Mouse (Mus musculus): ENCODE data around the gene Gm20661.

Gene Gm20661

DNA sequence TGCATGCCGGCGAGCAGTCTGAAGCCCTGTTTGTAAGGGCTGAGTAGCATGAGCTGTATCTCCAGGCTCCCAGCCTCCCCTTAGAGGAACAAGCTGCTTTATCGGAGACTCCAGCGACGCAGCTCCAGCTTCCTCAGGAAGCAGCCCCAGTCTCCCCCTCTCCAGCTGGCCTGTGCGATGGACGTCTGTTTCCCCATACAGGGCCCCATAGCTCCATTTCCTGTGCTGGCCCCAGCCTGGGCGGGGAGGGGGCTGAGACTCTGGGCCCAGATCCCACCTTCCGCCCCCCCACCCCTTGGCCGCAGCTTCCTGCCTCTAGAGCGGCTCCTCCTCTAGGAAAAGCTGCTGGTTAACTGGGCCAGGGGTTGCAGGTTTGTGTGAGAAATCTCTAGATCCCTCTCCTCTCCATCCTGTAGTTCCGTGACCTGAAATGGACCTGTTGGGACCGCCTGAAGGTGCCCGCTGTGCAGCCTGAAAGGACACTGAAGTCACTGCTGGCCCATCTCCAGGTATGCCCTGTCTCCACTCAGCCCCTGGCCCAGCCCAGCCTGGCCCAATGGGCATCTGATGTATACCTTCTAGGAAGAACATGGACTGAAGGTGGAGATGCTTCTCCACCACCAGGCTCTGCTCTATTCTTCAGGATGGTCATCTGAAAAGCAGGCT lies at the start of gene Gm20661:
Gm20661 (plus strand) TSS at position 378 of the 666 bp plus-strand sequence.
- no peak for DNase-seq (ENCODE audit: low spot score)

DNA sequence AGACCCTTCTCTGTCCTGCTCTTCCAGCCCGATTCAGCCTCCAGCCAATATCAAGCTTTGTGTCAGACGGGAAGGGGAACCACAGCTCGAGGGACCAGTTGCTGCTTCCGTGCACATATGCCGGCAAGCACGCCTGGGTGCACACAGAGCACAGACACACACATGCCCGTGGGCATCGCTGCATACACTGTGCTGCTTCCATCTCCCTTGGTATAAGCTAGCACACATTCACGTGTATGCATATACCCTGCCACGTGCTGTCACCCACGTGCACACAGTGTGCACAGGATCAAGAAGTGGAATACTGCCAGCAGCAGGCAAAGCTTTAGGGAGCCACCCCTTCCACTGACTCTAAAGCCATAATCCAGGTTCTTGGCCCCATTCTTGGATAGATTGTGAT lies 48.7 kb upstream of the Gm20661 start:
- peak; percentile 51 for DNase-seq (ENCODE audit: low spot score)

DNA sequence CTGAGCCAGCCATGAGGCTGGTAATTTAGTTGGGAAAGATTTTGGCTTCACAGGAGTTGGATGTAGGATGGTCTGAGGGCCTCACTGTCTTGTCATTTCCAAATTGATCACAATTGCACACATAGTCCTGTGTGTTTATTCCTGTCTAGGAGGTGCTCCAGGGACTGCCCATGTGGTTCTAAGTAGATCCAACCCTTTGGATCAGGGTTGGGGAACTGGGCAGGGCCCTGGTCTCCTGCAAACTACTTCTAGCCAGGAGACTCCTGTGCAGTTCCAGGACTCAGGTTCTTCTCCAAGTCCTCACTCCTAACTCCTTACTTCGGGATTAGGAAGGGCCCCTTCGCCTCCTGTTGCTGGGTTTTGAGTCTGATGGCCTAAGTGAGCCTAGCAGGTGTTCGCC lies 47.5 kb upstream of the Gm20661 start, which contains the start of gene Camkv:
Camkv (plus strand) TSS at position 301 of the 400 bp plus-strand sequence.
- no peak for DNase-seq (ENCODE audit: low spot score)

DNA sequence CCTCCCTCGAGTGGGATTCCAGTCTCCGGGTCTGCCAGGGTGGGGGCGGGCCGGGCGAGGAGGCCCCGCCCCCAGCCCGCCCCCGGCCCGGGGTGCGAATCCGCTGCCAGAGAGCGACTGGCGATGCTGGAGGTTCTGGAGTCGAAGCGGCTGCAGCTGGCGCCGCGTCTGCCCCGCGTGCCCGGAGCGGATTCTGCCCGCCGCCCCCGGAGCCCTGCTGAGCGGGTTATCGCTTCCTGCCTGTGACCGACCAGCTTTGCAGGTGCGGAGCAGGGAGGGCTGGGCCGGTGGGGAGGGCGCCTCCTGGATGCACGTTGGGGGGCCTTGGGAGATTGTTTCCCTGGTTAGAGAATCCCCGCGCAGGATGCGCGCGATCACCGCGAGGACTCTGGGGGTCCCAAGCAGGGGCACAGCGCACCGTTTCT lies 47.1 kb upstream of the Gm20661 start:
- no peak for DNase-seq (ENCODE audit: low spot score)

DNA sequence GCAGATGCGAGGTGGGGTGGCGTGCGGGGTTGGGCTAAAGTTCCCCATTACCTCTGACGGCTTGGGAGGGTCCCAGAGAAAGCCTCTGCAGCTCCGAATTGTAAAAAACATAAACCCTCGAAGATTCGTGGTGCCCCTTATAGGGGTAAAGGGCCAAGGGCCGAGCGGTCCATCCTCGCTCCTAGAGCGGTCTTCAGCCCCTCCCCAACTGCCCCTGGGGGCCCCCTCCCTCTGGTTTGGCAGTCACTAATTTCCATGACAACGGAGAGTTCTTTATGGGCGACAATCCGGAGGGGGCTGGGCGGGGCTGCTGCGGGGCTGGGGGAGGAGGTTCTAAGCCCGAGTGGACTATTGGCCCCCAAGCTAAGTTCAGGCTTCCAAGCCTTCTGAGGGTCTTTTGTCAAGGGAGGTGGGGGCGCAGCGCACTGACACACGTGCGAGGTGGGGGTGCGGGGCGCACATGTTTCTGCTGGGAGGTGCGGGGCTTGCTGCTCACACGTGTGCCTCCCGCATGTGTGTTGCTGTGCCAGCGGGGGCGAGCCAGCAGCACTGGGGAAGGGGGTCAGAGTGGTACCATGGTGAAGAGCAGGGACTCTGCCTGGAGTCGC lies 46.5 kb upstream of the Gm20661 start:
- peak; percentile 54 for DNase-seq (ENCODE audit: low spot score)

DNA sequence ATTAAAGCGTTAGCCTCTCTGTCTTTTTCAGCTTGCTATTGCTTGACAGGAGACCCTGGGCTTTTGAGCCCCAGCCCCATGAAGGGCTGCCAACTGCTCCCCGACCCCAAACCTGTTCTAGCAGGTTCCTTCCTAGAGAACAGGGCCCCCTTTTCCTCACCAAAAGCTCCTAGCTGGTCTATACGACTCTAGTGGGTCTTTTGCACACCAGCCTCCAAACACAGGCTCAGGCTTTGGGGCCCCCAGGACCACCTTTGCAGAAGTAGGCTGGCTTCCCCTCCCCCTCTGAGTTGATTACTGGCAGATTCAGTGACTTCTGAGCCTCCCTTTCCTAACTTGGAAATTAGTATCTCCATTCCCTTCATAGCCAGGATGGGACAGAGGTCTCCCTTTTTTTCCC lies 46.0 kb upstream of the Gm20661 start:
- DNase-seq (ENCODE audit: low spot score), result no peak

DNA sequence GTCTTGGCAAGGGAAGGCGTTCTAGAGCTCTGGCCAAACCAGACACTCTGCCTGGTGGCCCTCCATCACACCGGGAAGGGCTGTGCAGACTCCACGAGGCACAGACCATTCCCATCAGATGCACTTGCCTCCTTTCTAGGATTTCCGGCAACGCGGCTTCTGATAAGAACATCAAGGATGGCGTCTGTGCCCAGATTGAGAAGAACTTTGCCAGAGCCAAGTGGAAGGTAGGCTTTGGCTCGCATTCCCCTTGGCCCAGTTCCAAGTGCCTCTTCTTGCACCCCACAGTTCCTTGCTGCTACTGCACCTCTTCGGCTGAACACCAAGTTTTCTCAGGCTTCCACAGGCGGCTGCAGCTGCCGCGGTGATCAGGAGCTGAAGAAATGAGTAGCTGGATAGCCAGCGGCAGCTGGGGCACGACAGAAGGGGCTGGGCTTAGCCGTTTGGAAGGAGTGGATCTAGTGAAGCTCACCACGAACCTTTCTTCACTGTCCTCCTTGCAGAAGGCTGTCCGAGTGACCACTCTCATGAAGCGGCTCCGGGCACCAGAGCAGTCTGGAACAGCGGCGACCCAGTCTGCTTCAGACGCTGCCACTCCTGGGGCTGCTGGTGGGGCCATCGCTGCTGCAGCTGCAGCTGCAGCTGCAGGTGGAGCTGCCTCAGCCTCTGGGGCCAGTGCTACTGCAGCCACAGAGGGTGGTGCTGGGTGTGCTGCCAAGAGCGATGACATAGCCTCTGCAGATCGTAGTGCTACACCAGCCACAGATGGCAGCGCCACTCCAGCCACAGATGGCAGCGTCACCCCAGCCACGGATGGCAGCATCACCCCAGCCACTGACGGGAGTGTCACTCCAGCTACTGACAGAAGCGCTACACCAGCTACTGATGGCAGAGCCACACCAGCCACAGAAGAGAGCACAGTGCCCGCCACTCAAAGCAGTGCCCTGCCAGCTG lies 35.3 kb upstream of the Gm20661 start:
- no peak for DNase-seq (ENCODE audit: low spot score)

DNA sequence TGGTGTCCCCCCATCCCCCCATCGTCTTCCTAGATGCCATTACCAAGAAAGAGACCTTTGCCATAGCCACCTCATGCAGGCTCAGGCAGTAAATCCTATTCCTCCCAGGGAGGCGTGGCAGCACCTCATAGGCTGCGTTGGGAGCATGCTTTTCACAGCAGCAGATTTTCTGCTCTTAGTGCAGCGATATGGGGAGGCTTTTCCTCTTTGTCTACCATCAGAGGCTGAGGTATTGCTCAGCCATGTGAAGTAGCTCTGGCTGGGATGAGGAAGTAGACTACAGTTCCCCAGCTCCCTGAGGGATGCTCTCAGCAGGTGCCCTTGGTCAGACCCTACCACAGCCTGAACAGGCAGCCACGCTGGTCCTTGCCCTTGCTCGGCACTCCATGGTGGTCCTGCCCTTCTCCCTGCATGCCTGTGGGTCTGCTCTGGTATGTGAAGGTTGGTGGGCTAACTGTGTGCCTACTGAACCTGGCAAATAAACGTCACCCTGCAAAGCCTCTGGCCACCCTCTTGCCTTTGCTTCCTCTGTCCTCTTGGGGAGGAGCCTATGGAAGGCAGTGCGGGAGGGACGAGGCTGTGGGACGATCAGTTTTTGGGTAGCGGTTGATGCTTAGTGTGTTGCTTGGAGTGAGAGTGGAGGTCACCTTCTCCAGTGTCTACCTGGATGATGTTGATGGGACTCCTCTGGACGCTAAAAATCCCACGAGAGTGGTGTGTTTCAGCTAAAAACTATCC lies 33.5 kb upstream of the Gm20661 start:
- DNase-seq (ENCODE audit: low spot score), result no peak

DNA sequence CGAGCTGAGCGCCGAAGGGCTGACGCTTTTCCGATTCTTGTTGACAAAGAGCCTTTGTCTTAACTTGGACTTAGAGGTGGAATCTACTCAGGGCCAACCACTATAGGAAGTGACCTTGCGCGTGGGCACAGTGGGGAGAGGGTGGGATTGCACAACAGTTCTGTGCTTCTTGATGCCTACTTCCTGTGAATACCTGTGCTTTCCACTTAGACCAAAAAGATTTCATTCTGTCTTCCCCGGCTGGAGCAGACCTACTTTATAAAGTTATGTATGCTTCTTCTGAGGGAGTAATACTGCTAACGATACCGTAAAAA lies 33.0 kb upstream of the Gm20661 start, which contains the start of gene Traip:
Traip (plus strand) TSS at position 215 of the 314 bp plus-strand sequence.
- DNase-seq (ENCODE audit: low spot score), result no peak

DNA sequence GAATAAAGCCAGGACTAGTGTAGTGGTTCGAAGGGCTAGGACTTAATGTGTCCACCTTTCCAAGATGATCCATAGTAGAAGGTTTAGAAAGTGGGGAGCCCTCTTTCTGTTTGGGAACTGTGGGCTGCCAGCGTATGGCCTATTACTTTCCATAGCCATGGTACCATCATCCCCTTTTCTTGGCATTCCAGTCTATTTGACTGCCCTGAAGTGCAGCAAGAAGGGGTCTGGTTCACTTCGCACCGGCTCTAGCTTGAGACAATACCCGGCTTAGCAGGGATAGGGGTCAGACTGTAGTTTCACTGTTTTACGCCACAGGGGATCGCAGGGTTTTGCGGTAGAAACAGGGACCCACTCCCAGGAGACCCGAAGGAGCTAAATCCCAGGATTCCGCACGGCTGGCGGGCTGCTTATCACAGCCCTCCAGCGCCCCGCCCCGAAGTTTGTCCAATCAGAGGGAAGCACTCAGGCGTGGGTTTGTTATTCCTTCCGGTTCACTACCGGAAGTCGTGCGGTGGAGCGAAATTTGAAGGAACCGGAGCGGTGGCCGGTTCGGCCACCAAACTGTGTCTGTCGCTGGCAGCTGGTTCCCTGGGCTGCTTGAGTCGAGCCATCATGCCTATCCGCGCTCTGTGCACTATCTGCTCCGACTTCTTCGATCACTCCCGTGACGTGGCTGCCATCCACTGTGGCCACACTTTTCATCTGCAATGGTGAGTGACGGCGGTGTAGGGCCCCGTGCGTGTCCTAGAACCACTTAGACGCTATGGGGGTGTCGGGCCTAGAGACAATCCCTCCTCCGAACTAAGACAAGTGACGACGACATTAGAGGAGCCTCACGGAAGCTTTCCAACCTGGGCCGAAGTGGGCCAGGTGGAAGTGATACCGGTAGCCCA lies 32.1 kb upstream of the Gm20661 start:
- peak; percentile 84 for DNase-seq (ENCODE audit: low spot score)

DNA sequence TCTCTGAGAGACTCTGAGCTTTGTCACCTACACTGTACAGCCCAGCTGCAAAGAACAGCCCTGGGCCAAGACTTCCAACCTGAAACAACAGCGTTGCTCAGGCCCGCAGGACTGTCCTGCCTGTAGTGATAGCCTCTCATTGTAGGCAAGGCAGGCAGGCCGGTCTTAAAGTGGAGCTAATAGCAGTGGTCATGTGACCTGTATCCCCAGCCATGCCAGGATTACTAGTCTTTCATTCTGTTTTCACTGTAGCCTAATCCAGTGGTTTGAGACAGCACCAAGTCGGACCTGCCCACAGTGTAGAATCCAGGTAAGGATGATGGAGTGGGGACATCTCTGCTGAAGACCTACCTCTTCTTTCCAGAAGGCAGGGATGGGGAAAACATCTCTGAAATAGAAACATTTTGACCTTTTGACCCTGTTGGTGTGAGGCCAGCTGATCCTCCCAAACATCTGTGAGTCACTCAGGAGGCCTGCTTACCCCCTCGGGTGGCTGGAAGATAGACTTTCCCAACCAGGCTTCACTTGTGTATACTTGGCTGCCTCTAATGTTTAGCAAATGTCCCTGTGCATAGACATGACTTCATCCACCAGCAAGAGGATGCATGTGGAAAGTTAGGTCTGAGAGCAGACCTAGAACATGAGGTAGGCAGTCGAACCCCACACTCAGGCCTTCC lies 27.1 kb upstream of the Gm20661 start:
- DNase-seq (ENCODE audit: low spot score), result no peak

DNA sequence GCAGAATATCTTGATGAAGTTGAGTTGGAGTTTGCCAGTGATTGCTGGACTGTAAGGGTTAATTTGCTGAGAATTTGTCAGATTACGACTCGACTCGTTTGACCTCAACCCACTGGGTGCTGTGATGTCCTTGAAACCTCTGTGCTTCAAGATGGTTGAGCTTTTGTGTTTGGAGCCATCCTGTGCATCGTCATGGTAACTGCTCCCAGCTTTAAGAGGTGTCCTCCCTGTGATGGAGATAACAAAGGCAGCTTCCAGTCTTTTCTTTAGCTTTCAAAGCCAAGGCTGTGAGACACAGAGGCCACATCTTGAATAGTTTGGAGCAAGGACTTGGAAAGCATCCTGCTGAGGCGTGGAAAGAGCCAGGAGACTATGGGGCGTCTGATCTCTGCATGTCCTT lies 25.7 kb upstream of the Gm20661 start:
- DNase-seq (ENCODE audit: low spot score), result no peak

DNA sequence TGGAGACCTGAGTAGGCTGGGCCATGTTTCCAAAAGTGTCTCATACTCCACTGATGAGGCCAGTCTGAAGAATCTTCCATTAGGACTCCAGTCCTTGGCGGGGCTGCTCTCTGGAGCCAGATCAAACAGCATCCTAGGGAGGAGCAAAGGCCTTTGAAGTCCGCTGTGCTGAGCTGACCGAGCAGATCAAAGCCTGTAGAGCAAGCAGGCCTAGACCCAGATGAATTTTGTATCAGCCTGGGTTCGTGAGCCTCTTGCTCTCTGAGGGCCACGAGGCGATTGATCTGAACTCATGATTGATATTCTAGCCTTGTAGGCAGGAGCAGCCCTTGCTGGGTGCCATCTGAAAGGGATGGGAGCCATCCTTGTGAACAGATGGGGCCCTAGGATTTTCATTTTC lies 23.0 kb upstream of the Gm20661 start:
- DNase-seq (ENCODE audit: low spot score), result no peak

DNA sequence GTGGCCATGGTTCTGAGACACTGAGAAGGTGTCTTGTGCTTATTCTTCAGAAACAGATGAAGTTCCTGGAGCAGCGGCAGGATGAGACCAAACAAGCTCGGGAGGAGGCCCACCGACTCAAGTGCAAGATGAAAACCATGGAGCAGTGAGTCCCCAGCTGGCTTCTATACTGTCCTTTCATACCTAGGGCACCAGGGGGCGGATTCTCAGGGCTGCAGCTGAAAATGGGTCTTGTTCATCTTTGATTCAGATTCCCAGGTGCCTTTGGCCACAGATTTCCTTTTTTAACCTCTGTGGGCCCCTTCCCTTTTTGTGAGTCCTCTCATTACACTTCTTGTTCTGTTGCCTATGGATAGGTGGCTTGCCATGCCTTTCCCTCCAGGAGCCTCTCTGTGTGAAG lies 21.9 kb upstream of the Gm20661 start:
- DNase-seq (ENCODE audit: low spot score), result no peak

DNA sequence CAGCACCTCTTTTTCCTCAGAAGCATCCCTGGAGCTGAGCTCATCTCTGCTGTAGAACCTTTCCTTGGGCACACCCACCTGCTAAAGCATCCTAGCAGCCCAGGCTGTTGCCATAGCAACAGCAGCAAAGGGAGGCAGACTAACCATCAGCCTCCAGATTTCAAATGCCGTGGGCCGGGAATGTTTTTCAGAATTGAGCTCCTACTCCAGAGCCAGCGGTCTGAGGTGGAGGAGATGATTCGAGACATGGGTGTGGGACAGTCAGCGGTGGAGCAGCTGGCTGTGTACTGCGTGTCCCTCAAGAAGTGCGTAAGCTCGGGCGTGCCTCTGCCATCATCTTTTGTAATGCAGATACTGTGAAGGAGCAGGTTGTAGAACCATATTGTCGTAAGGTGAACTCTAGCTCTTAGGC lies 21.5 kb upstream of the Gm20661 start:
- peak; percentile 82 for DNase-seq (ENCODE audit: low spot score)

DNA sequence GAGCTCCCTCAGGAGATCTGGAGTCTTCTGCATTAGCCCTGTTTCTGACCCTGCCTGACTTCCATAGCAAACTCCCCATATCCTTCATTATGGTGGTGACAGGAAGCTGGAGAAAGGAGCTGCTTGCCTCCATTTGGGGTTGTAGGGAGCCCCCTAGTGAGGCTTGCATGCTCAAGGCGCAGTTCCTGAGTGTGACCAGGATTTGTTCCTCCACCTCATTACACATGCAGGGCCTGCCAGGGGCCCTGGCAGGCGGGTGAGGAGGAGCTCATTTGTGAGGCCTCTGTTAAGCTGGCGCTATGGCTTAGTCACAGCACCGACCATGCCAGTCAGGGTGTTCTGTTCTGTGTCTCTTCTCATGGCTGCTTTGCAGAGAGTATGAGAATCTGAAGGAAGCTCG lies 21.0 kb upstream of the Gm20661 start:
- DNase-seq (ENCODE audit: low spot score), result peak; percentile 75

DNA sequence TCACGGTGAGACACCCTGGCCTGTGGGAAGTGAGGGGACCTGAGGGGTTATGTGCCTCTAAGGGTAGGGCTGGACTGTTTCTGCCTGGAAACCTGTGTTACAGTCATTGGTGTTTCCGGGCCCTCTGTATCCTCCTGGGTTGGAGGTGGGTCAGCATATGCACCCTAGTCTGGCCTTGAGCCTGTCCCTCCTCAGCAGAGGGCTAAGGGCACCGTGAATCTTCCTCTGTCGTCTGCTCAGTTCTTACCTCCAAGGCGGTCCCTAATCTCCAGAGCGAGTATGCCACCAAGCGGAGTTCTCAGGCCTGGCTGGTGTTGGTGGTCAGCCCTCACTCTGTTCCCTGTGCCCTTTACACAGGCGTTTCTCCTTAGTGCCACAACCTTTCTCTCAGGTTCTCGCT lies 19.9 kb upstream of the Gm20661 start:
- no peak for DNase-seq (ENCODE audit: low spot score)

DNA sequence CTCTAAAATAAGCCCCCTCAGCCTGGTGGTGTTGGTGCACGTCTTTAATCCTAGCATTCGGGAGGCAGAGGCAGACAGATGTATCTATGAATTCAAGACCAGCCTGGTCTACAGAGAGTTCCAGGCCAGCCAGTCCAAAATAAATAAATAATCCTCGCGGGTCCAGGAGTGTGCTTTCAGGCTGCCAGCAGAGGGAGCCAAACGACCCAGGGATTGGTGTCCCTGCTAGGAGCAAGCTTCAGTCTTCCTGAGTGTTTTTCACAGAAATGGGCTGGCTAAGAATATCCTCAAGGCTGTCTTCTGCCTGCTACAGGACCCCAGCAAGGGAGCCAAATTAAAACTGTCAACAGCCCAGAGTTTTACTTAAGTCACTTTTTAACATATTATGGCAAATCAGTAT lies 19.2 kb upstream of the Gm20661 start:
- no peak for DNase-seq (ENCODE audit: low spot score)

DNA sequence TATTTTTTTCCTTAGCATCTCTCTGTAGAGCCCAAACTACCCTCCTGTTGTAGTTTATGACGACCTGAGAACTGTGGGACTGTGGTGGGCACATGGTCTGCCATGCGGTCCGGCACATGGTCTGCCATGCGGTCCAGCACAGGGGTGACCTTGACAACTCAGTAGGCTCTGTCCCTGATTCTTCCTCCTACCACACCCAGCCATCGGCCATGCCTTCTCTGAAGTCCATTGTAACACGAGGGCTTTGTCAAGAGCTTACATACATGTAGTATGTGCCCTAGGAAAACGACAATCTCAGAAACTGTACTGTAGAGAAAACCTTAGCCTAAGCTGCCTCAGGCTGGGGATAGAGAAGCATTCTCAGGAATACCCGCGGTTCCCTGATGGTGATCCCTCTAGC lies 18.2 kb upstream of the Gm20661 start:
- DNase-seq (ENCODE audit: low spot score), result no peak

DNA sequence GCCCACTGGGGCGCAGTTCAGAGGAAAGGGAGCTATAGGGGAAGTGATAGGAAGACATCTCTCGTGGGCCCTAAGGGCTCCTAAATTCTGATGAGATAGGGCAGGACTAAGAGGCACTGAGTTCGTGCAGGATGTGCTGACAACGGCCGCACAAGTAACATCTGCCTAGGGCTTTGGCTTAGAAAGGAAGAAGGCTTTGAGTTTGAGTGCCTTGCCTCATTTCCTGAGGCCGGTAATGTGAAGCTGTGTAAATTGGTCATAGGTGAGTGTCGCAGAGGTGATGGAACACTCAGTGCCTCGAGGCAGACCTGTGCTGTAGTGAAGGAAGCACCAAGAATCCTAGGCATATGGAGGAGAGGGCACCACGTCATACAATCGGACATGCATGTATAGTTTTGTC lies 16.2 kb upstream of the Gm20661 start:
- DNase-seq (ENCODE audit: low spot score), result no peak

DNA sequence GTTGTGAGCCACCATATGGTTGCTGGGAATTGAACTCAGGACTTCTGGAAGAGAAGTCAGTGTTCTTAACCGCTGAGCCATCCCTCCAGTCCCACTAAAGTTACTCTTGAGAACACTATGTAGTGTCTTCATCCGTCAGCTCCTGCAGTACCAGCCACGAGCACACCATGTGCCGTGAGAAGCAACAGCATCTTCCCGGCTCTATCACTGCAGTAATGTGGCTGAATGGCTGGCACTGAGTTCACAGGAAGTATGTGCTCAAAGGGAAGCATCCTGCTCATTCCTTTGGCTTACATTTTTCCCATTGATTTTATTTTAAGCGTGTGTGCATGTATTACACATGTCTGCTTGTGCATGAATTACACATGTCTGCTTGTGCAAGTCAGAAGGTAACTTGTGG lies 15.4 kb upstream of the Gm20661 start:
- DNase-seq (ENCODE audit: low spot score), result no peak
